Mouse (Mus musculus) urinary bladder, postnatal 0 days (tissue): ENCODE measurements around the gene Zdhhc13. TPM values are rescaled to one million over a fixed set of nuclear protein-coding genes. Genes with fewer than 3 reads are reported as not detected.

Experiments used
- polyA plus RNA-seq: library from polyadenylated mRNA; unstranded; fragments of >200 nt; fragmentation: Nextera tagmentation; extraction: Ambion mirVana; gene quantifications from 2 replicates; pipeline ENCODE4 v1.2.1, GENCODE M21; 2015

Zdhhc13 gene
- 24.4 and 28.7 TPM in 2 replicates for polyA plus RNA-seq

DNA sequence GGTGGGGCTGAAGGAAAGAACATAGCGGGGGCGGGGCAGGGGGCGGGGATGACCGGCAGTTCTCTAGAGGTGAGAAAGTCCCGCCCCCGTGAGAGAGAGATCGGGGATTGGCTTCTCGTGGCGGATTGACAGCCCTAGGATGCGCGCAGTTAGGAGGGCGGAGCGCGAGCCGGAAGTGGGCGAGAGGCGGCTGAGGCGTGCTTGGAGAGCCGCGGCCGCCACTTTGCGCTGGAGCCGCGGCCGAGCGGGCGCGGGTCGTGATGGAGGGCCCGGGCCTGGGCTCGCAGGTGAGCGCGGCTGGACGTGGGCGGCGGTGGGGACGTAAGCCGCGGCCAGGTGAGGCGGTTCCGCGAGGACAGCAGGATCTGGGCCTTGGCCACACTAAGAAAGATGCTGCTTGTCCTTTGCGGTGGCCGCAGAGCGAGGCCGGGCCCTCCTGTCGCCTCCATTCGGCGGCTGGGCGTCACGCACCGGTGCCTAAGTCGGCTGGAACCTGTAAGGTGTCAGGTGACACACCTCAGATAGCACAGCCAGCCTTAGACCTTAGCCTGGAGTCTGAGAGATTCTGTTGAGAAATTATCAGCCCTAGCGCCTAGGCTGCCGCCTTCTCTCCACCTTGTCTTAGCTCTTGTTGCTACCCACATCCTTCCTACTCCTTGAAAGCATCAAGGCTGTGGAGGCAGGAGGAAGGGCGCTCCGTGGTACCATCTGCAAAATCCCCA lies at the start of gene Zdhhc13:
Gene Zdhhc13, plus strand, starts transcription at position 153 of the 722 bp plus-strand sequence.

DNA sequence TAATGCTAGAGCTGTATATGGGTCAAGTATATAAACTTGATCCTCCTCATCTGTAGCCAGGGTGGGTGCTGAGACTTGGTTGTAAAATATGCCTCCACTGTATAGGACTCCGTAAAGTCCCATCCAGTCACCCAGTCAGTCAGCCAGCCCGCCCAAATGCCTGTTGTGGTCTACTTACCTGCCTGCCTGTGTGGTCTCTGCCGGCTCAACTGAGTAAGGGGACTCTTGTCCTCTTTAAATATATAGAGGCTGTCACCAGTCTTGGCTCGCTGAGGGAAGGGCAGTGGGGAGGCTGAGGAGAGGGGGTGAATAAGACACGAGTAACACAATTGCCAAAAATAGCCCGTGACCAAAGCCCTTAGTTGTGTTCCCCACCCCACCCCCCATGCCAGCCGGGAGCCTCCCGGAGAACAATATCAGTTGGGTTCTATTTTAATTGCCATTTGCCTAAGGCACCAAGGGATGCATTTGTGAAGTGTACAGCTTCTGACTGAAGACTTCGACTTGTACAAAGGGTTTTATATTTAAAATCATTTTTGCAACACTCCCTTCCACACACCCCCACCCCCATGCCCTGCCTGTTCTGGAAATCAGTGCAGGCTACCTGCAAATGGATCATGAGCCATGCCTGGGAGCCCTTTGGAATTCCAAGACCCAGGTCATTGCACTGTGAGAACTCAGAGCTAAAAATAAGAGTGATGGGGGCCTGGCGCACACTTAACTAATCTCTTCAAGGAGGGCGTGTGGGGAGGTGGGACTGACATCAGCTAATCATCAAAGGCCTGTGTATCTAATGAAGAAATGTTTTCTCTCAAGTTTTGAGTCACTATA lies 59.2 kb downstream of the Zdhhc13 start, which contains the start of gene Csrp3:
Gene Csrp3, minus strand, starts transcription at position 214 of the 831 bp plus-strand sequence.

Other genes starting within 250 kb of the Zdhhc13 start
- gene Mrgprb2, start 230.9 kb upstream of the Zdhhc13 start, polyA plus RNA-seq = 0.58 and 0.97 TPM in 2 replicates
- gene Mrgprb3, start 145.2 kb upstream of the Zdhhc13 start, polyA plus RNA-seq = not detected in 2 replicates
- gene Csrp3, start 59.0 kb downstream of the Zdhhc13 start, polyA plus RNA-seq = not detected in 2 replicates
- gene E2f8, start 92.6 kb downstream of the Zdhhc13 start, polyA plus RNA-seq = 3.6 and 5.8 TPM in 2 replicates
- gene Nav2, start 119.7 kb downstream of the Zdhhc13 start, polyA plus RNA-seq = 14.5 and 16.9 TPM in 2 replicates